Mouse (Mus musculus): ENCODE data around the gene Rpgr.

GRCm38 (mm10) chrX:10152390-10152789 lies 64.3 kb downstream of the Rpgr start:
- TF ChIP-seq NELFE (IDR thresholded peaks at IDR 0.05; ENCODE audit: low read depth, low read length) (no peak), EP300 (IDR thresholded peaks at IDR 0.05; ENCODE audit: low read depth in 1 of 2, low read length in 2 of 2) (no peak), BHLHE40 (IDR thresholded peaks at IDR 0.05; ENCODE audit: borderline replicate concordance, low read depth, low read length) (no peak), CTCF (IDR thresholded peaks at IDR 0.05 in 2 of 3, conservative IDR thresholded peaks at IDR 0.05 in 1 of 3; ENCODE audit: control insufficient read depth in 1 of 3, insufficient read depth in 1 of 3, low read depth in 2 of 3, low read length in 3 of 3, poor library complexity in 1 of 3, severe bottlenecking in 1 of 3) (no peak), MAZ (IDR thresholded peaks at IDR 0.05; ENCODE audit: low read depth, low read length) (no peak), POLR2AphosphoS2 (IDR thresholded peaks at IDR 0.05; ENCODE audit: low read length) (no peak), USF2 (IDR thresholded peaks at IDR 0.05; ENCODE audit: borderline replicate concordance in 1 of 2, insufficient read depth in 1 of 2, low read depth in 1 of 2, low read length in 2 of 2) (no peak), POLR2A (IDR thresholded peaks at IDR 0.05; ENCODE audit: control insufficient read depth in 1 of 2, insufficient read depth in 1 of 2, low read depth in 1 of 2, low read length in 2 of 2, poor library complexity in 1 of 2) (no peak), RCOR1 (IDR thresholded peaks at IDR 0.05; ENCODE audit: low read depth, low read length) (no peak), RAD21 (IDR thresholded peaks at IDR 0.05; ENCODE audit: low read depth, low read length) (no peak), TCF12 (IDR thresholded peaks at IDR 0.05; ENCODE audit: low read depth, low read length) (no peak), MEF2A (IDR thresholded peaks at IDR 0.05; ENCODE audit: extremely low read depth, insufficient replicate concordance, low read depth, low read length, poor library complexity, severe bottlenecking) (no peak), POLR2AphosphoS5 (IDR thresholded peaks at IDR 0.05; ENCODE audit: borderline replicate concordance, low read depth, low read length) (no peak), E2F4 (IDR thresholded peaks at IDR 0.05; ENCODE audit: borderline replicate concordance, low read depth, low read length) (no peak)

Measured in MEL (cell line).